Mouse (Mus musculus): ENCODE data around the gene M1ap. TPM values are rescaled to one million over a fixed set of nuclear protein-coding genes. Genes with fewer than 3 reads are reported as not detected.

Gene M1ap
- total RNA-seq, 1 experiment from 2014 or later = not detected

DNA sequence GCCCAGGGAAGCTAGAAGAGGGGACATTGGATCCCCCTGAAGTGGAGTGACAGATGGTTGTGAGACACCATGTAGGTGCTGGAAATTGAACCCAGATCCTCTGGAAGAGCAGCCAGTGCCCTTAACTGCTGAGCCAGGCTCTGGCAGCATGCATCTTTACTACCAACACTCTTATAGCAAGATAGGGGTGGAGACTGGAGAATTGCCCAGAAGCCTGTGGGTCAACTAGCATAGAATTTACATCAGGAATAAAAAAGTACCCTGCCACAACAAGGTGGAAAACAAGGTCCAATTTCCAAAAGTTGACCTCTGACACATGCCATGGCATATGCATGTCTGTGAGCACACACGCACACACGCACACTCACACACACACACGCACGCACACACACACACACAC is 78.5 kb downstream of the M1ap start:
- no peak for ATAC-seq (replicated peaks; ENCODE audit: insufficient number of reproducible peaks, low FRiP score, low TSS enrichment, poor library complexity, severe bottlenecking)

DNA sequence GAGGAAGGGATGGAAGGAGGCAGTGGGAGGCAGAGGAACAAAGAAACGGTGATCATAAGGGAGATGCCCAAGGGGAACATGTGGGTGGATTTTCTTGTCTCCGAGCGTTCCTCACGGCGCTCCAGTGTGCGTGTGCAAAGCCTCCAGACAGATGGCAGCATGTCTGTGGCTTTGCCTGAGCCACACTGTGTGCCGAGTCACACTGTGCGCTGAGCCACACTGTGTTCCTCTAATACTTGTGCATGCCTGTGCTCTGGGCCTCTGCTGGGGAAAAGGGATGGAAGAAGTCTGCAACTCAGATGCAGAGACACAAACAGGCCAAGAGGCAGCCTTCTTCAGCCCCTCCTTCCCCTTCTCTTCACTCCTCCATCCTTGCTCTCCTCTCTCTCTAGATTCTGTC is 80.6 kb downstream of the M1ap start:
- ATAC-seq (replicated peaks; ENCODE audit: insufficient number of reproducible peaks, low FRiP score, low TSS enrichment, poor library complexity, severe bottlenecking) = no peak

DNA sequence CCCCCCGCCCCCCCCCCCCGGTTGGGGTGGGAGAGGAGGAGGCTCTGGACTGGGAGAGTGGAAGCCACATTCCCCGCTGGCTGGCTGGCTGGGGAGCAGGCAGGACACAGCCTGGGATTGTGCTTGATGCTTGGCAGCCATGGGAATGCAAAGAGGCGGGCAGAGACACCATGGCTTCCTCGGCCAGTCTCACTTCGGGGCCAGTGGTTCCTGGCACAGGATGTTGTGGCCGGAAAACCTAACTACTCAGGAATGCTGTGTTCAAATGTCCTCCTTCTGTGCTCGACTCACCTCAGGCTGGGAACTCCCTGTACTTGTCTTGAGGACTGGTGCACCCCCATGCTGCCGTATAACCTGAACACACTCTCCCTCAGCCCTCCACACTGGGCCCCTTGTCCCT is 81.0 kb downstream of the M1ap start:
- no peak for ATAC-seq (replicated peaks; ENCODE audit: insufficient number of reproducible peaks, low FRiP score, low TSS enrichment, poor library complexity, severe bottlenecking)

DNA sequence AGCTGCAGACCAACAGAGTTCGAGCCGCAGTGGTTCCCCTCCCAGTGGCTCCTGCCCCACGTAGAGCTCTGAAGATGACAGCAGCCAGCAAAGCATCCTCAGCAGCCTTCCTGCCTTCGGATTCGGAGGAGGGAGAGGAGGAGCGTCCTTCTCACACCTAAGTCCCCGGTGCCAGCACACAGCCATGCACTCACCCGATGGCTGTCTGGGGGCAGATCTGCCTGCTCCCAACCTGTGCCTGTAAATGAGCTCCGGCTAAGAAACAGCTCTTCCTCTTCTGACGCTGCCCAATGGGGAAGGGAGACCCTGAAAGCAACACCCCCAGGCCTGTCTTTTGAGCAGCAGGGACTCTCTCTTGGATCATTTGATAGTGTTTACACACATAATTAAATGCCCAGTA is 83.1 kb downstream of the M1ap start:
- no peak for ATAC-seq (replicated peaks; ENCODE audit: insufficient number of reproducible peaks, low FRiP score, low TSS enrichment, poor library complexity, severe bottlenecking)

DNA sequence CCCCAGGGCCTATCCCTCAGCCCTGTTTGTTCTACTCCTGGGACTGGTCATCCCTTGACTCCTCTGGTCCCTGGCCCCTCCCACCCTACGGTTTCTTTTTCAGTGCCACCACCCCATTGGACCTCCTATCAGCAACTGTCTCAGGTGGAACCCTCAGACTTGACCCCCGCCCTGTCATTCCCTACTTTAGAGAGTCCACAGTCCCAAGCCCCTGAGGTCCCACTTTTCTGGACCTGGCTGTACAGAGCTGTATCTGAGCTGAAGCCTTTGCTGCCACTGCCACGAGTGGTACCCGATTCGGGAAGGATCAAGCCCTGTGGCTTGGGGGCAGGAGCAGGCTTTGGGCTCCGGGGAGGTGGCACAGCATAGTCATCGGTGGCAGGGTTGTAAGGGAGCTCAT is 84.4 kb downstream of the M1ap start:
- no peak for ATAC-seq (replicated peaks; ENCODE audit: insufficient number of reproducible peaks, low FRiP score, low TSS enrichment, poor library complexity, severe bottlenecking)

DNA sequence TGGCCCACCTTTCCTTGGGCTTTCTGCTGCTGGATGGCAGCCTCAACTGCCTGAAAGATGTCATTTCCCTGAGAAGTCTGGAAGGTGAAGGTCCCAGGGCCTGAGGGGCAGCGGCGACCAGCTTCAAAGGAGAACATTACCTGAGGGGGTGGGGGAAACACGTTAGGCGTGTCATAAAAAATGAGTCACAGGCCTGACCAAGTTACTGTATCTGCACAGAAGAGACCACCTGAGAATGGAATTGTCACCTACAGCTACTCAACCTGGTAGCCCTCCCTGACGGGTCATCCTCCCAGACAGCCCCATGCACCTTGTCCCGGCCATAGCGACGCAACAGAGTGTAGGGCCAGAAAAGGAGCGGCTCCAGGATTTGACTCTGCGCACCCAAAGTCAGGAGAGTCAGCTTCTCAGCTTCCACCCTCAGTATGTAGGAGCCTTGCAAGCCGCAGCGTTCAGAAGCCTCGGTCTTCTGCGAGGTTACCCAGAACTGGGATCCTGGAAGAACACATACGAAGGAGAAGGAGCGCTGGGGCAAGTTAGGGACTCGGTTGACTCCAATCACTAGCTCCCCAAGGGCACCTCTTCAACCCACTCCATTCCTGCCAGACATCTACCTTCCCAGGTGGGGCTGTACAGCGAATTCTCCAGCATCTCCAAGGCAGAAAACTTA is 85.4 kb downstream of the M1ap start:
- no peak for ATAC-seq (replicated peaks; ENCODE audit: insufficient number of reproducible peaks, low FRiP score, low TSS enrichment, poor library complexity, severe bottlenecking)

DNA sequence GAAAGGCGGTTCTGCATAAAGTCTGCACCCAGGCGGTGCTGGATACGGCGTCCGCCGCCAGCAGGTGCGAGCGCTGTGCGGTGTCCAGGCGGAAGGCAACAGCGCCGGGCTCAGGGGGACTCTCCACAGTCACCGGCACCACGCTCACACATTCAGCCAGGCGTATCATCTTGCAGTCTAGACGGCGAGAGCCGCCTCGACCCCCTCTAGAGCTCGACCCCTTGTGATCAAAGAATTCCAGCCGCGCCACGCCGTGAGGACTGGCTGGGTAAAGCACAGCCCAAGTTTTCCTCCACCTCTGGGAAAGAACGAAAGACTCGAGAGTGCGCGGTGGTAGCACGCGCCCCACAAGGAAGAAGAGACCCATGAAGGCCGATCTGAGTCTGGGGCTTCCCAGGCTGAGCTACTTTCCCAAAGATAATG is 86.1 kb downstream of the M1ap start:
- ATAC-seq (replicated peaks; ENCODE audit: insufficient number of reproducible peaks, low FRiP score, low TSS enrichment, poor library complexity, severe bottlenecking) = no peak

DNA sequence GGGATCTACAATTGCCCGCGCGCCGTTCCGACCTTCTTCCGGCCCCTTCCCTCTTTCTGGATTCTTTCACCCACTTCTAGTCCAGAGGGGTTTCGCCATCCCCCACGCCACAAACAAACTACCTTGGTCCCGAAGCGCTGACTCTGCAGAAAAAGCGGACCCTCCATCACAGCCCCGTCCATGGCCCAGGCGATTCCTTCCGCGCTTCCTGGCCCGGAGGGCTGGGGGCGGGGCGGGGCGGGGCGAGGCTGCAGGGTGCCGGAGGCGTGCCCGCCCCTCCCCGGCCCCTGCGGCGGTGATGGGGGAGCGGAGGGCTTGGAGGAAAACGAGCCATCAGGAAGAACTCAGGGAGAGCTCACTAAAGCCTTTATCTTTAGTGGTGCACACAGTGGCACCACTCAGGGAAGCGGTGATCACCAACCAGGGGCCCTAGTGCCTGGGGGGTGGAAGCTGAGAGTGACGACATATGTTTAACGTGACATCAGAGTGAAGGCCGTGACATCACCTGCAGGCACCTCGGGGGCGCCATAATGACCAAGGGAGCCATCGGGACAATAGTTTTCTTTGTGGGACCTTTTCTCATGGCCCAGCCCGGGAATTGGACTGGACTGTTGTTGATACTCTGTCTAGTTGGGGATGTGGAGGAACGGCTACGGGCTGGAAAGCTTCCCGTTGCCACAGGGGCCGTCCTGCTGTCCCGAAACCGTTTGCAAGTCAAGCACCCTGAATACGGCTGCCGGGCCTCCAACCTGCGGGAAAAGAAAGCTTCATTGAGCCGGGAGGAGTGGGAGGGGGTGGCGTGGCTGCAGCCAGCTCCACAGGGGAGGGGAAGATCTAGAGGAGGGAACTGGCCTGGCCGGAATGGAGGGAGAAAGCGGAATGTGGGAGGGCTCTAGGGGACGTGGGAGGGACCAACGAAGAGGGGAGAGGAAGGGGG is 86.8 kb downstream of the M1ap start, which contains the start of the genes Dok1 and Loxl3:
Gene Dok1 (minus strand): TSS at position 223 of the 937 bp plus-strand sequence.
Gene Loxl3 (plus strand): TSS at position 925 of the 937 bp plus-strand sequence.
- peak; percentile 72 for ATAC-seq (replicated peaks; ENCODE audit: insufficient number of reproducible peaks, low FRiP score, low TSS enrichment, poor library complexity, severe bottlenecking)

DNA sequence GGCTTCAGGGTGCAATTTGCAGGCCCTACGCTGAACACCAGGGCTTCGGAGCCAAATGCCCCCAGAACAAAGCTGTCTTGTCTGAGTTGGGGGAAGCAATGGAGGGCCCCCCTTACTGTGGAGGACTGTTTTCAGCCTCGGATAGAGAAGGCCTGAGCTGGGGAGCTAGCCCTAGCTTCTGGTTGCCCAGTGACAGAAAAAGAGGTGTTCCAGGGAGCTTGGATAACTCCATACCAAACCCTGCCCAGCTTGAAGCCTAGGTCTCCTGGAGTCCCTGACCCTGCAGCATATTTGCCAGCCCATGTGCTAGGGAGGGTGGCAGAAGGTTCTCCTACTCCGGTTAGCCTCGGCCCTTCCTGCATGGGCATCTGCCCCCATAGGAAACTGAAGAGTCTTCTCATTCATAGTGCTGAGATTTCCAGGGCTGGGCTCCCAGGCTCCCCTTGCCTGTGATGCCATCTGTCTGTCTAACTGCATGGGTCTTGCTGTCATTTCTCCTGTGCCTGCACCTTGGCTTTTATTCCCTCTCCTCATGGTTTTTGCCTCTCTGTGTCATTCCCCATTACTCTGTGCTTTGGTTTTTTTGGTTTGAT is 87.9 kb downstream of the M1ap start:
- no peak for ATAC-seq (replicated peaks; ENCODE audit: insufficient number of reproducible peaks, low FRiP score, low TSS enrichment, poor library complexity, severe bottlenecking)

DNA sequence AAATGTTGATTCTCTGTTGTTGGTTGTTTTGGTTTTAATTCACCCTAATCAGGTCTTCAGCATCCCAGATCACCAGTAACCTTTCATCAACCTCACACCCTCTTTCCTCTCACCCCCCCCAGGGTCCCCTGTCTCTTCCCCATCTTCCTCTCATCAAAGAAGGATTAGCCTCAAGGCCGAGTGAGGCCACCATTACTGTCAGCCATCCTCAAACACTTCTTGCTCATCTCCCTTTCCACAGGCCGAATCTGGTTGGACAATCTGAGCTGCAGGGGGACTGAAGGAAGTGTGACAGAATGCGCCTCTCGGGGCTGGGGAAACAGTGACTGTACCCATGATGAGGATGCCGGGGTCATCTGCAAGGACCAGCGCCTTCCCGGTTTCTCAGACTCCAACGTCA is 90.5 kb downstream of the M1ap start:
- ATAC-seq (replicated peaks; ENCODE audit: insufficient number of reproducible peaks, low FRiP score, low TSS enrichment, poor library complexity, severe bottlenecking) = no peak

DNA sequence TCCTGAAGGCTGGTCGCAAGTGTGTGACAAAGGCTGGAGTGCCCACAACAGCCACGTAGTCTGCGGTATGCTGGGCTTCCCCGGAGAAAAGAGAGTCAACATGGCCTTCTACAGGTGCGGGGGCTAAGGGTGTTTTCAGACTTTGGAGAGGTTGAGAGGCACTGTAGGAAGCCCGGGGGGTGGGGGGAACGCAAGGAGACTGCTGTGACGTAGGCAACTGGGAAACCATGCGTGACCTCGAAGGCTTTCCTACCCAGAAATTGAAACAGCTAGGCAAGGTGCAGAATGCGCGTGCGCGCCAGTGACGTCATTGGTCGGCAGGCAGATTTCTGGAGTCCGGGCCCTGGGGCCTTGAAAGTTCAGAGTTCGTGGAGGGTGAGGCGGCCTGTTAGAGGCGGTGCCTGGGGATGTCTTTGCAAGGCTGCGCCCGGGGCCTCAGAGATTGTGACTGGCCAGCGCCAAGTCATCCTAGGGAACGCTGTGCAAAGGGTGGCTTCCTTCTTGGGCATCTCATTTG is 91.9 kb downstream of the M1ap start:
- ATAC-seq (replicated peaks; ENCODE audit: insufficient number of reproducible peaks, low FRiP score, low TSS enrichment, poor library complexity, severe bottlenecking) = peak; percentile 90

DNA sequence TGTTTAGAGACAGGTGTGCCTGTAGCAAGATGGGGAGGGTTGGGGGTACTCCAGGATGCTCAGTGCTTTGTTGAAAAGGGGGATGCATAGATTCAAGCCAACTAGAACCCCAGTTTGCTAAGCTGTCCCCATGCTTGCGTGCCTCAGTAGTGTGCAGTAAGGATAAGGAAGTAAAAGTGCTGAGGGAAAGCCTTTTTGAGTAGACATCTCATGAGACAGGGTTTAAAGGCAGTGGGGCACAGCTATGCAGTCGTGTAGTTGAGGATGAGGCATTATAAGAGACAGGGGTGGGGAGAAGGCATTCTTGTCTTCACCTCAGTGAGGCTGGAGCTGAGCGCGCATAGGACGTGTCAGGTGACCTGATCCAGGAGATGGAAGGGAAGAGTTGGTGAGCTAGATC is 93.9 kb downstream of the M1ap start:
- no peak for ATAC-seq (replicated peaks; ENCODE audit: insufficient number of reproducible peaks, low FRiP score, low TSS enrichment, poor library complexity, severe bottlenecking)

DNA sequence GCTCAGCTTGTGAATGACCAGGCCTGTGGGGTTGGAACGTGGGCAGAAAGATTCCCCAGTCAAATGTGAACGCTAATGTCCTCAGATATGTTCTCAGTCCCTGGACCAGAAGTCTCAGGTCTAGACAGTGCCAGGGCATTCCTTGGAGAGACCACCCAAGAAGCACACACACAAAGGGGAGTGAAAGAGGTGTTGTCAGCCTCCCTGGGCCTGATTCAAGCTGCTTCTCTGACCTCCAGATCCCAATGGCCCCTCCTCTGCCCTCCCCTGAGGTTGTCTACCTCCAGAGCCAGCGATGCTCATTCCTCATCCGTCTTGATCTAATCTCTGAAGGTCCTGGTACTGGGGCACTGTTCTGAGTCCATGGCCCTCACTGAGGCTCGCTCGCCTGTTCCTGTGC is 96.9 kb downstream of the M1ap start:
- ATAC-seq (replicated peaks; ENCODE audit: insufficient number of reproducible peaks, low FRiP score, low TSS enrichment, poor library complexity, severe bottlenecking) = no peak

DNA sequence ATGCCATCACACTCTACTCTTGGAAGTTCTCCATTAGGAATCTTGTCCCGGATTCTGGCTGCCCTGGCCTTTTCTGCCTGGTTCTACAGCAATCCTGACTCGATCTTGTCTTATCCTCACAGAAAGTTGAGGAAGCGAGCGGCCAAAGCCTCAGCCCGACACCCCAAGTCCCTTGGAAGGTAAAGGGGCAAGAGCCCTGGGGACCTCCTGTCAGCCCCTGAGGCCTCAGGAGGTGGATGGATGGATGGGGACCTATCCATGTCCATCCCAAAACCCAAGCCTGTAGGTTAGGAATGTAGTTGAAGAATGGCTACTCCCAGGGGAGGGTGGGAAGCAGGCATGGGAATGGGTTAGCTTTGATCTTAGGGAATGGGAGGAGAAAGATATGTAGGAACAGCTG is 97.3 kb downstream of the M1ap start:
- ATAC-seq (replicated peaks; ENCODE audit: insufficient number of reproducible peaks, low FRiP score, low TSS enrichment, poor library complexity, severe bottlenecking) = no peak

DNA sequence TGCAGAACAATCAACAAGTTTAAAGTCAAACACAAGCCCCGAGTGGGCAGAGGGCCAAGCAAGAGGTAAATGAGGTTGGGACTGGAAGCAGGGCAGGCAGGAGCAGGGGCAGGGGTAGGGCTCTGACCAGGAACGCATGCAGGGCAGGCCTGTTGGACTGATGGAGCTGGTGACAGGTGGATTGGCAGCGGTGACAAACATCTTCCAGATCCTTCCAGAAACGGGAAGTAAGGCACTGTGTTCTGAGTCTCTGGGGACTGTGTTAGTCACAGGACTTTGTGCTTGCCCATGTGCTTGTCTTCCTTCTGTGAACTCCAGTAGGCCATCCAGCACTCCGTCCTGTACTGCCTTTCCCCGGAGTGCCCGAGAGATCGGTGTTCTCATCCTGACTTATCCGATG is 98.0 kb downstream of the M1ap start:
- ATAC-seq (replicated peaks; ENCODE audit: insufficient number of reproducible peaks, low FRiP score, low TSS enrichment, poor library complexity, severe bottlenecking) = peak; percentile 49

DNA sequence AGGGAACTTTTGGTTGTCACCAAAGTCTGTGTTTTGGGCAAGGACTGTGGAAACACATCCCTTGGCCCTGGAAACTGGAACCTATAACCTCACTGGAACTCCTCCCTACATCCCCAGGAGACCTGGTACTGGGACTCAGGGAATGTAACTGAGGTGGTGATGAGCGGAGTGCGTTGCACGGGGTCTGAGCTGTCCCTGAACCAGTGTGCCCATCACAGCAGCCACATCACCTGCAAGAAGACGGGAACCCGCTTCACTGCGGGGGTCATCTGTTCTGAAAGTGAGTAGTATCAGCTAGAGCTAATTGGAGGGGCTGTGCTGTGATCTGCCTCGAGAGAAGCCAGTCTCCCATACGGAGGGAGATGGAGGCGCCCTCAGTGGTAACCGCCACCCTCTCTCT is 102.7 kb downstream of the M1ap start:
- ATAC-seq (replicated peaks; ENCODE audit: insufficient number of reproducible peaks, low FRiP score, low TSS enrichment, poor library complexity, severe bottlenecking) = no peak

DNA sequence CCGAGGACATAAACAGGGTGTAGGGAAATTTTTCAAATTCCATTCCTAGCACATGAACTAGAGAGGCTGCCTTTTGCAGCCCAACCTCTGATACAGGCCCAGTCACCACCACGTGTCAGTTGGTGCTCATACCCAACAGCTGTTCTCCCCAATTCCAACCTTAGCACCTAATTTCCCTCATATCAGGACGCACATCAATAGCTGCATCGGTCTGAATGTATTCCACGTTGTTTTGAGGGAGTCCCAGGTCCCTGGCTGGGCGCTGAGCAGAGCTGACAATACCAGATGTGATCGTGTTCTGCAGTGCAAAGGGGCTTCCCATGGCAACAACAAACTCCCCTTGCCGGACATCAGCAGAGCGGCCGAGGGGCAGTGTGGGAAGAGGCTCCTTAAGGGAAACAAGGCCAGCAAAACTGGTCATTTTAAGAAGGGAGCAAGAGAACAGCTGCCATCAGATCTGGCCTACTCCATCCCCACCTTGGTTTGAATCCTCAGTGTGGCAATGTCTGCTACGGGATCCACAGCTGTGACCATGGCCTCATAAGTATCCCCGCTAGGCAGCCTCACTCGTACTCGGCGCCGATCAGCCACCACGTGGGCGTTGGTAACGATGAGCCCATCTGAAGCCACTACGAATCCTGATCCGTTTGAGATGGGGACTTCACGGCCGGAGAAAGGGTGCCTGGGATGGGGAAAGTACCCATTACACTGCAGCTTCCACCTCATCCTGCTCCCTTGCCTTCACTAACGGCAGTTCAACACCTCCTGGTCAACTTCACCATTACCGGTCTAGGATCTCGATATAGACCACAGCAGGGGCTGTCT is 106.6 kb downstream of the M1ap start:
- peak; percentile 15 for ATAC-seq (replicated peaks; ENCODE audit: insufficient number of reproducible peaks, low FRiP score, low TSS enrichment, poor library complexity, severe bottlenecking)

DNA sequence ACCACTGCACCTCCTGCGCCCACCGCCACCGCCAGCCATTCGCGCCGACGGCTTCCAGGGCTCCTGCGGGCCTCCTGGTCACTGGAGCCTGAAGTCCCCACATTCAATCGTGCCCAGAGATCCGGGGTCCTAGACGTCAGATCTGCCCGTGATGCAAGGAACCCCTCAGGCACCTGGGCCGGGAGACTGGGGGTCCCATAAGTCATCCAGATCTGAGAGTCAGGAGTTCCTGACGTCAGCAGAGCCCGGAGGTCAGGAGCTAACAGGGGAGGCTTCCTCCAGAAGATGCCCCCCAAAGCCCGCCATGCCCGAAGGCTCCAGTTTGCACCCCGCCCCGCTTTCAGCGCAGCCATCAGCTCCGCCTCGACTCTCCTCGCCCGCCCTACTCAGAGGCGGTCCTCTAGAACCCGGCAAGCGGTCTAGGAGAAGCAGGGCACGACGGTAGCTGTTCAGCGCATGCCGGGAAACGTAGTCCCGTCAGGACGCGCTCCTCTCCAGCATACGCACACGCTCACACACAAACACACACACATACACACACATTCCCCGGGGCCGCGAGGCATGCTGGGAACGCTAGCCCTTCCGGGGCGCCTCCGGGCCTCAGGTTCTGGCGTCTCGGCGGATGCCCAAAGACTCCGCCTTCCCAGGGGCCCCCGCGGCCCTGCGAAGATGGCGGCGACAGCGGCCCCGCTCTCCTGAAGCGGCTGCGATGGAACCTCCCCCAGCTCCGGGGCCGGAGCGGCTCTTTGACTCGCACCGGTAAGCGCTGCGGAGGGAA is 107.6 kb downstream of the M1ap start, which contains the start of gene Aup1:
Gene Aup1 (plus strand): TSS at position 448 of the 778 bp plus-strand sequence.
- ATAC-seq (replicated peaks; ENCODE audit: insufficient number of reproducible peaks, low FRiP score, low TSS enrichment, poor library complexity, severe bottlenecking) = peak; percentile 93
